Mouse (Mus musculus) myocyte (in vitro differentiated cells): Measurements from ENCODE around the gene Sh2d6. TPM values are rescaled to one million over a fixed set of nuclear protein-coding genes. Genes with fewer than 3 reads are reported as not detected.
A peak's percentile ranks its signal among the peaks of the same experiment; 100 is the strongest.

Experiments used
- H3K27me3 ChIP-seq: one replicate; pipeline ENCODE4 v1.6.1; 2011; ENCODE audit not compliant: control insufficient read depth, insufficient read depth, insufficient read length
- H3K36me3 ChIP-seq: one replicate; pipeline ENCODE4 v1.6.1; 2011; ENCODE audit not compliant: control insufficient read depth, insufficient read depth
- H3K4me2 ChIP-seq: one replicate; pipeline ENCODE4 v1.6.1; 2011; ENCODE audit warnings: low read depth, control low read depth
- H3K4me3 ChIP-seq: one replicate; pipeline ENCODE4 v1.5.1; 2011; ENCODE audit warnings: mild to moderate bottlenecking, control low read depth, moderate library complexity
- H3K79me2 ChIP-seq: one replicate; pipeline ENCODE4 v1.6.1; 2011; ENCODE audit not compliant: control insufficient read depth, insufficient read depth
- H3ac ChIP-seq: one replicate; pipeline ENCODE4 v1.6.1; 2011; ENCODE audit not compliant: control insufficient read depth, insufficient read length
- CEBPB ChIP-seq: IDR thresholded peaks from 2 replicates; pipeline ENCODE4 v1.6.1; 2011; ENCODE audit warnings: mild to moderate bottlenecking, moderate library complexity; ENCODE audit not compliant: poor library complexity, insufficient read depth, severe bottlenecking
- E2F4 ChIP-seq: IDR thresholded peaks from one replicate; pipeline ENCODE4 v1.6.1; 2011; ENCODE audit warnings: mild to moderate bottlenecking, control low read depth, moderate library complexity; ENCODE audit not compliant: insufficient read depth
- MAX ChIP-seq: IDR thresholded peaks from one replicate; pipeline ENCODE4 v1.6.1; 2011; ENCODE audit warnings: low read depth, mild to moderate bottlenecking, control low read depth
- MYOD1 ChIP-seq, 3 experiments: IDR thresholded peaks; one replicate each; pipeline ENCODE4 v1.6.1; 2011; ENCODE audit warnings: control low read depth in 2 of 3, low read depth in 2 of 3, mild to moderate bottlenecking in 2 of 3, moderate library complexity in 1 of 3; ENCODE audit not compliant: insufficient read length in 2 of 3, control insufficient read depth in 1 of 3
- MYOG ChIP-seq, 3 experiments: IDR thresholded peaks; one replicate each; pipeline ENCODE4 v1.6.1; 2011; ENCODE audit warnings: control low read depth in 2 of 3, low read depth in 2 of 3, mild to moderate bottlenecking in 2 of 3; ENCODE audit not compliant: insufficient read length in 2 of 3, control insufficient read depth in 1 of 3, insufficient read depth in 1 of 3
- POLR2A ChIP-seq: IDR thresholded peaks from one replicate; pipeline ENCODE4 v1.6.1; 2011; ENCODE audit warnings: low read depth, mild to moderate bottlenecking, control low read depth, moderate library complexity; ENCODE audit not compliant: insufficient read length
- POLR2AphosphoS2 ChIP-seq: IDR thresholded peaks from one replicate; pipeline ENCODE4 v1.6.1; 2011; ENCODE audit warnings: low read depth, control low read depth; ENCODE audit not compliant: insufficient read length
- REST ChIP-seq: IDR thresholded peaks from one replicate; pipeline ENCODE4 v1.6.1; 2011; ENCODE audit warnings: mild to moderate bottlenecking, control low read depth, moderate library complexity; ENCODE audit not compliant: insufficient read depth, insufficient read length
- SRF ChIP-seq: IDR thresholded peaks from one replicate; pipeline ENCODE4 v1.6.1; 2011; ENCODE audit warnings: low read depth; ENCODE audit not compliant: control insufficient read depth, insufficient read length
- TCF12 ChIP-seq: IDR thresholded peaks from one replicate; pipeline ENCODE4 v1.6.1; 2011; ENCODE audit warnings: mild to moderate bottlenecking, control low read depth; ENCODE audit not compliant: poor library complexity, insufficient read depth, severe bottlenecking
- TCF3 ChIP-seq: IDR thresholded peaks from one replicate; pipeline ENCODE4 v1.6.1; 2011; ENCODE audit warnings: low read depth, control low read depth; ENCODE audit not compliant: insufficient read length
- USF1 ChIP-seq: IDR thresholded peaks from one replicate; pipeline ENCODE4 v1.6.1; 2011; ENCODE audit warnings: low read depth, mild to moderate bottlenecking, control low read depth, moderate library complexity
- polyA plus RNA-seq: library from polyadenylated mRNA; unstranded; fragments of >200 nt; fragmentation: generic; extraction: Trizol; gene quantifications from one replicate; pipeline ENCODE4 v1.2.1, GENCODE M21; 2012; ENCODE audit warnings: missing spikeins

Gene Sh2d6
- polyA plus RNA-seq, 1 experiment, result 1.1 TPM

- no peak for TF ChIP-seq MYOD1 (IDR thresholded peaks at IDR 0.05; ENCODE audit: control insufficient read depth in 1 of 3, insufficient read length in 2 of 3, low read depth in 2 of 3)
- TF ChIP-seq POLR2AphosphoS2, result no peak
- no peak for TF ChIP-seq POLR2A
- no peak for TF ChIP-seq E2F4
- Histone ChIP-seq H3K79me2 (no peaks in the 10 kb centered on the region), H3K4me2 (no peak overlapping the region), H3ac (no peak overlapping the region), H3K27me3 (no peaks in the 10 kb centered on the region), H3K36me3 (no peaks in the 10 kb centered on the region), H3K4me3 (no peak overlapping the region)
Observed at GRCm38 (mm10) chr6:72520904-72521303, 603 bp downstream of the Sh2d6 start.

GRCm38 (mm10) chr6:72519892-72520663 lies 1.4 kb downstream of the Sh2d6 start:
- no peaks in the 10 kb centered on the region for H3K79me2 ChIP-seq
- no peaks in the 10 kb centered on the region for H3K36me3 ChIP-seq
- H3ac ChIP-seq, result no peak overlapping the region
- H3K4me3 ChIP-seq, result no peak overlapping the region
- peak overlapping the region; percentile 24 for H3K4me2 ChIP-seq
- H3K27me3 ChIP-seq, result no peaks in the 10 kb centered on the region
- TF ChIP-seq MYOG (IDR thresholded peaks at IDR 0.05; ENCODE audit: control insufficient read depth in 1 of 3, insufficient read depth in 1 of 3, insufficient read length in 2 of 3, low read depth in 2 of 3) (no peak), MYOD1 (IDR thresholded peaks at IDR 0.05; ENCODE audit: control insufficient read depth in 1 of 3, insufficient read length in 2 of 3, low read depth in 2 of 3) (no peak), SRF (no peak), MAX (no peak), CEBPB (no peak), E2F4 (no peak), TCF3 (no peak), USF1 (no peak), TCF12 (no peak)

GRCm38 (mm10) chr6:72519303-72519702 lies 2.2 kb downstream of the Sh2d6 start:
- H3K27me3 ChIP-seq, result no peaks in the 10 kb centered on the region
- H3K4me3 ChIP-seq, result no peak overlapping the region
- H3K79me2 ChIP-seq, result no peaks in the 10 kb centered on the region
- H3K4me2 ChIP-seq, result no peak overlapping the region
- TF ChIP-seq POLR2A, result no peak
- no peak for TF ChIP-seq TCF3
- no peak for TF ChIP-seq MYOD1 (IDR thresholded peaks at IDR 0.05; ENCODE audit: control insufficient read depth in 1 of 3, insufficient read length in 2 of 3, low read depth in 2 of 3)
- TF ChIP-seq MAX, result no peak
- no peak for TF ChIP-seq POLR2AphosphoS2
- TF ChIP-seq E2F4, result no peak
- TF ChIP-seq TCF12, result no peak
- no peak overlapping the region for H3ac ChIP-seq
- H3K36me3 ChIP-seq, result no peaks in the 10 kb centered on the region

GRCm38 (mm10) chr6:72518842-72519241 lies 2.7 kb downstream of the Sh2d6 start:
- H3K79me2 ChIP-seq, result no peaks in the 10 kb centered on the region
- no peak overlapping the region for H3ac ChIP-seq
- H3K27me3 ChIP-seq, result no peaks in the 10 kb centered on the region
- H3K4me3 ChIP-seq, result no peak overlapping the region
- H3K36me3 ChIP-seq, result no peaks in the 10 kb centered on the region
- TF ChIP-seq MYOD1 (IDR thresholded peaks at IDR 0.05; ENCODE audit: control insufficient read depth in 1 of 3, insufficient read length in 2 of 3, low read depth in 2 of 3) (no peak), MAX (no peak), MYOG (IDR thresholded peaks at IDR 0.05; ENCODE audit: control insufficient read depth in 1 of 3, insufficient read depth in 1 of 3, insufficient read length in 2 of 3, low read depth in 2 of 3) (no peak), POLR2AphosphoS2 (no peak), E2F4 (no peak), CEBPB (no peak), POLR2A (no peak), TCF12 (no peak), REST (no peak), USF1 (no peak), SRF (no peak), TCF3 (no peak)
- H3K4me2 ChIP-seq, result no peak overlapping the region

GRCm38 (mm10) chr6:72515644-72516043 lies 5.9 kb downstream of the Sh2d6 start:
- TF ChIP-seq POLR2AphosphoS2 (no peak), TCF3 (no peak), POLR2A (no peak), CEBPB (no peak), USF1 (no peak), REST (no peak), MAX (no peak), SRF (no peak), E2F4 (no peak), TCF12 (no peak), MYOG (IDR thresholded peaks at IDR 0.05; ENCODE audit: control insufficient read depth in 1 of 3, insufficient read depth in 1 of 3, insufficient read length in 2 of 3, low read depth in 2 of 3) (no peak), MYOD1 (IDR thresholded peaks at IDR 0.05; ENCODE audit: control insufficient read depth in 1 of 3, insufficient read length in 2 of 3, low read depth in 2 of 3) (no peak)
- Histone ChIP-seq H3K27me3 (no peaks in the 10 kb centered on the region), H3K4me3 (no peak overlapping the region), H3ac (no peak overlapping the region), H3K36me3 (no peaks in the 10 kb centered on the region), H3K79me2 (no peaks in the 10 kb centered on the region), H3K4me2 (no peak overlapping the region)
